Mouse (Mus musculus): ENCODE measurements around the gene Phf1.

Phf1 gene

DNA sequence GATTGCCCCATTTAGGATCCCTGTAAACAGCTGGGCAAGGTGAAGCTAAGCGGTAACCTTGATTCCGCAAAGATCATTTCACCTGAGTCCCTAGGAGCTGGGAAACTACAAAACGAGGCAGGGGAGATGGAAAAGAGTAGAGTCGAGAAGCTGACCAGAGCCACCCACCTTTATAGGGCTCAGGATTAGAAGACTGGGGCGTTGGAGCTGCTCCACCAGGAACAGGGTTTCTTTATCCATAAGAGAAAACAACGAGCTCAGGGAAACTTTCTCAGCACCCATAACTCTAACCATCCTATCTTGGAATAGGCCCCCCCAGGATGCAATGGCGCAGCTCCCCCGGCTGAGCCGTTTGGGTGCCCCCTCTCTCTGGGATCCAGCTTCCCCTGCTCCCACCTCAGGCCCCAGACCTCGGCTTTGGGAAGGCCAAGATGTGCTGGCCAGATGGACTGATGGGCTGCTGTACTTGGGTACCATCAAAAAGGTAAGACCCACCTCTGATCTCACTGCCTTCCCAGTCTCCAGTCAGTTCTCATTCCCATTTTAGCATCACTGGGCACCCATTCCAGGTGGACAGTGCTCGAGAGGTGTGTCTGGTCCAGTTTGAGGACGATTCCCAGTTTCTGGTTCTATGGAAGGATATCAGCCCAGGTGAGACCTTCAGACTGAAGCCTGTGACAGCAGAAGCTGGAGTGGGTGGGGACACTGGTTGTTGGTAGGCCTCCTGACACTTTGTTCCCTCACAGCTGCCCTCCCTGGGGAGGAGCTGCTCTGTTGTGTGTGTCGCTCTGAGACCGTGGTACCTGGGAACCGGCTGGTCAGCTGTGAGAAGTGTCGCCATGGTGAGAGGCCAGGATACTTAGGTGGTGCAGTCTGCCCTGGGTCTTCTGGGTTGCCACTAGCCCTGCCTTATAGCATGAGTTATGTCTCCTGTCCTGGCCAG, 1.3 kb downstream of the Phf1 start:
- no peak for DNase-seq (ENCODE audit: inconsistent ontology term)

DNA sequence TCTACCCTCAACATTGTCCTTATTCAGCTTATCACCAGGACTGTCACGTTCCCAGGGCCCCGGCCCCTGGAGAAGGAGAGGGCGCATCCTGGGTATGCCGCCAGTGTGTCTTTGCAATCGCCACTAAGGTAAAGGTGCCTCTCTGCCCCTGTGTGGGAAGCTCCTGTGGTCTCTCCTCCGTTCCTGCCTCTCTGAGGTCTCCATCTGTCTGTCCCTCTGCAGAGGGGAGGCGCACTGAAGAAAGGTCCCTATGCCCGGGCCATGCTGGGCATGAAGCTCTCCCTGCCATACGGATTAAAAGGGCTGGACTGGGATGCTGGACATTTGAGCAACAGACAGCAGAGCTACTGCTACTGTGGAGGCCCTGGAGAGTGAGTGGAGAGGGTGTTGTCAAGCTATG, 2.2 kb downstream of the Phf1 start:
- no peak for DNase-seq (ENCODE audit: inconsistent ontology term)

DNA sequence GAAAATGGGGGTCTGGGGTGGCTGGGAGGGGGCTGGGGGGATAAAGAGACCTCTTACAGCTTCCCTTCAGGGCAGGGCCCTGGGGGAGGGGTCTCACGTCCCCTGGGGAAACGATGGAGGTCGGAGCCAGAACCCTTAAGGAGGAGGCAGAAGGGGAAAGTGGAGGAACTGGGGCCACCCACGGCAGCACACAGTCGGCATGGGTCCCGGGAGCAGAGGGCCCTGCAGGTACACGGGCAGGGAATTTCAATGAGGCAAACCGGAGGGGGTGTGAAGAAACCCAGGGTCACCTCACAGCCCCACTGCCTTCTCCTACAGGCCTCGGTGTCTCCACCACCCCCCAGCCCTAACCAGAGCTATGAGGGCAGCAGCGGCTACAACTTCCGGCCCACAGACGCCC, 3.6 kb downstream of the Phf1 start:
- no peak for DNase-seq (ENCODE audit: inconsistent ontology term)

DNA sequence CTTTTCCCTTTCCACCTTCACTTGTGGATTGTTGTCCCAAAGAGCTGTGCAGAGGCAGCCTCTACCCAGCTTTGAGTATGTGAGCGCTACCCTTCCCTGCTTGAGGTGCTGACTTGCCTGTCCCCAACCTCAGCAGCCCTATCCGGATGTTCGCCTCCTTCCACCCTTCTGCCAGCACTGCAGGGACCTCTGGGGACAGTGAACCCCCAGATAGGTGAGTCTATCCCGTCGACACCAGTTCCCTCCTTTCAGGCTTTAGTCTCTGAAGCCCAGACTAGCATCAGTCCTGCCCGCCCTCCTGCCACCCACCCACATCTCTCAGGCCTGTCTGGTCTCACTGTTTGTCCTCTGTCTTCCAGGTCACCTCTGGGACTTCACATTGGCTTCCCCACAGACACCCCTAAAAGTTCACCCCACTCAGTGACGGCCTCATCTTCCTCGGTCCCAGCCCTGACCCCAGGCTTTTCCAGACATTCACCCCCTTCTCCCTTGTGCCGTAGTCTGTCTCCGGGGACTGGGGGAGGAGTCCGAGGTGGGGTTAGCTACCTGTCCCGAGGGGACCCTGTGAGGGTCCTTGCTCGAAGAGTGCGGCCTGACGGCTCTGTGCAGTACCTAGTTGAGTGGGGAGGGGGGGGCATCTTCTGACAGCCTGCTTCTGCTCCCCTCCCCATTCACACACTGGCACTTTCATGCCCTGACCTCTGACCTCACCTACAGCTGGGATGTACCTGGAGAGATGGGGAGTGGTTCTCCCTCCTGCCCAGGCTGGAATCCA, 4.3 kb downstream of the Phf1 start:
- no peak for DNase-seq (ENCODE audit: inconsistent ontology term)

DNA sequence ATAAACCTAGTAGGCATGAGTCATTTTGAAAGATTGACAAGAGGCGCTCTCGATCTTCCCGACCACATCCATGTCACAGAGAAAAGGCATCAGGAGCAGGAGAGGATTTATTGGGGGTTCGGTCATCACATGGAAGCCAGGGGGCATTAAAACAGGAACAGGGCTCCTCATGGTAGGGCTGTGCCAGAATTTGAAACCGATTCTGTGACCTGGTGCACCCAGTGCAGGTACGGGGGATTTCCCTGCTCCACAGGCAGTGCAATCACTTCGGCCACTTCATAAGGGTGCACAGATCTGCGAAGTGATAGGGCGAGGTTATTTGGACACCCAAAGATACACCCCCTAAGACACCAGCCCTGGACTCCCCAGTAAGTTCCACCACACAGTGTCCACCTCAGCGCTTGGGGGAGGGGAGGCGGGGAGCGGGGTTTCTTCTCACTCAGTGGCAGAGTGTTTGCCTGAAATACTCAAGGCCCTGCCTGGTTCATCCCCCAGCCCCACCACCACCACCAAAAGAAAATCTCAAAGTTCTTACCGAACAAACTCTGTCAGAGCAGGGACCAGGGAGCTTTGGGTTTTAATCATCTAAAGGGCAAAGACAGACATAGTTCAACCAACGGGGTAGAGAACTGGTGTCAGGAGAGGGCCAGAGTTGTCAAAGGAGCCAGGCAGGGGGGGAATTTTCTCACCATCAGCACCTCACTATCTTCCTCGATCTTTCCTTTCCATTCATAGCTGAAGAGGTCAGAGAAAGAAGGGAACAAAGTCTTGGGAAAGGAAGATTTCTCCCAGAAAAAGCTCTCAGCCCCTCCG, 5.2 kb downstream of the Phf1 start:
- DNase-seq (ENCODE audit: inconsistent ontology term): no peak

DNA sequence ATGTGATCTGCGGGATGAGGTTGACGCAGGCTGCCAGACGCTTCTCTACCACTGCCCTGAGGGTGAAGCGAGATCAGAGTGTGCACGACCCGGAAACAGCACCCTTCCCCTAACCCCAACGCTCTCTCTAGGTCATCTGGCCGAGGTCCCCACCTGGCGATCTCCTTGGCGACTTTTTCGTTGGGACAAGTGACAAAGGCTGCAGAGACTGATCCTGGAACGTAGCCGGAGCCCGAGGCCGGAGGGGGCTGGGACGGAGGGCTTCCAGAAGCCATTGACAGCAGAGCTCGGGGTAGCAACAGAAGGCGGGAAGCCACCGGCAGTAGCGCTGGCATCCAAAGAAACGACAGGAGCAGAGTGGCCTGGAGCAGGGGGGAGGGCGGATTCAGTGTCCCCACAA, 5.9 kb downstream of the Phf1 start:
- peak; percentile 47 for DNase-seq (ENCODE audit: inconsistent ontology term)

DNA sequence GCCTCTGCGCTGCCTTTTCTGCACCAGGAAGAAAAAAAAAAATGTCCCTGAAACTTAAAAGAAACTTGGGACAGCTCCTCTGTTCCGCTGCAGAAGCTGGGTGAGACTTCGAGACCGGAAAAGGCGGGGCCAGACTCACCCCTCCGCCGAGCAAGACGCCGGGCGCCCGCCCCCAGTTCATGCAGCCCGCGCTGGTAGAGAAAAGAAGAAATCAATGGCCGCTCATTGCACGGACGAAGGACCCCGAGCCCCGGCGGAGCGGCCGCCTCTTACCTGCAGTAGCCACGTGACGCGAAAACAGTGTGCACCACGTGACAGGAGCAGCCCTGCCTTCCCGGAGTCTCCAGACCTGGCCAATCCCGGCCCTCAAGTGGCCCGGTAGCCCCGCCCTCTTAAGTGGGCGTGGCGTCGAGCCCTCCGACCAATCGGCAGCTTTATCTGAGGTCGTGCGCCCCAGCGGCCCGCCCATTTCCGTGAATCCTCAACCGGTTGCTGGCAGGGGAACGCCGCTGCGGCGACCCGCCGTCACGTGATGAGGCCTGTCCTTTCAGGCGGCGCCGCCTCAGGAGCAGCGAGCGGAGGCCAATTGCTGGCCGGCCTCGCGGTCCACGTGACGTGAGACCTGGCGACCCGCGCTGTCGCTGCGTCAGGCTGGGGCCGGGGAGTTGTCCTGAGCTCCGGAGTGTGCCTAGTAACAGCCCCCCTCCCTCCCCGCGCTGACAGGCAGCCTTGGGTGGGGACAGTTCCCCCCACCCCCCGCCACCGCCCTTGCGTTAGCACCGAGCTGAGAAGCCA, 6.5 kb downstream of the Phf1 start, which contains the start of gene Cuta:
Cuta (minus strand) TSS at position 392 of the 795 bp plus-strand sequence.
- peak; percentile 100 for DNase-seq (ENCODE audit: inconsistent ontology term)

DNA sequence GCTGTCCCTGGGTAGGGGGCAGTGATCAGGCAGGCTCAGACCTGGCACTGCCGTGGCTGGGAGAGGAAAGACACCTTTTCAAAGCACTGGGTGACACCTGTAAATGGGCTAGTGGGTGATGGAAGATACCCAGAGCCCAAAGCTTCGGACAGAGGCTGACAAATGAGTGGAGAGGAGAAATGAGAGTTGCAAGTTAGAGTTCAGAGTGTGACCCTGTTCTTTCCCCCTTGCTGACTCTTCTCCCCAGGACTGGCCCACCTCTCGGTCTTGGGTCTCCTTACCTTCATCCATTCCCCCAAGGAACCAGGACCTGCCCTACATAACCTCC, 7.1 kb downstream of the Phf1 start:
- DNase-seq (ENCODE audit: inconsistent ontology term): no peak

DNA sequence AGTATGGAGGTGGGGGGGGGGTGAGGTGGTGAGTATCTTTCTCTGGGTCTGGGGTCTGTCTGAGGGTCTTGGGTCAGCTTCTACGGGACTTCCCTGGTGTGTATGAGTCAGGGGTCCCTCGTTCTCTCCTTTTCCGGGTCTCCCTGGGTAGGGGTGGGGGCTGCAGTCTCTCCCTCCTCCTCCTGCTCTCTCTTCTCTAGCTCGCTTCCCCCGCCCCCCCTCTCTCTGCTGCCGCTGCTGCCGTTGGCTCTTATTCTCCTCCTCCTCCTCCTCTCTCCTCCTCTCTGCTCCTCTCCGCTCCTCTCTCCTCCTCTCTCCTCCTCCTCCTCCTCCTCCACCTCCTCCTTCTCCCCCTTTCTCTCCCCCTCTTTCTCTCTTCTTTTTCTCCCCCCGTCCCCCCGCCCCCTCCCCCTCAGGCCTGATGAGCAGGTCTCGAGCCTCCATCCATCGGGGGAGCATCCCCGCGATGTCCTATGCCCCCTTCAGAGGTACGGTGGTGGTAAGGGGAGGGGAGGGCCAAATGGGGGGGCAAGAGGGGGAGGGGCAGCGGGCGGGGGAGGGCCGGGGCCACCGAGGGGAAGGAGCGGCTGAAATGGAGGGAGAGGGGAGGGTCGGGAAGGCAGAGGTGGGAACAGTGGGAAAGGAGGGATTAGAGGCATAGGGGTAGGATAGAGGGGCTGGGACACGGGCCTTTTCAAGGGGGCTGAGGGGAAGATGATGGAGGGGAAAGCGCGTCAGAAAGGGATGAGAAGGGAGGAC, 8.4 kb downstream of the Phf1 start, which contains the start of gene Syngap1:
Syngap1 (plus strand) TSS at position 223 of the 759 bp plus-strand sequence.
- DNase-seq (ENCODE audit: inconsistent ontology term): peak; percentile 65

DNA sequence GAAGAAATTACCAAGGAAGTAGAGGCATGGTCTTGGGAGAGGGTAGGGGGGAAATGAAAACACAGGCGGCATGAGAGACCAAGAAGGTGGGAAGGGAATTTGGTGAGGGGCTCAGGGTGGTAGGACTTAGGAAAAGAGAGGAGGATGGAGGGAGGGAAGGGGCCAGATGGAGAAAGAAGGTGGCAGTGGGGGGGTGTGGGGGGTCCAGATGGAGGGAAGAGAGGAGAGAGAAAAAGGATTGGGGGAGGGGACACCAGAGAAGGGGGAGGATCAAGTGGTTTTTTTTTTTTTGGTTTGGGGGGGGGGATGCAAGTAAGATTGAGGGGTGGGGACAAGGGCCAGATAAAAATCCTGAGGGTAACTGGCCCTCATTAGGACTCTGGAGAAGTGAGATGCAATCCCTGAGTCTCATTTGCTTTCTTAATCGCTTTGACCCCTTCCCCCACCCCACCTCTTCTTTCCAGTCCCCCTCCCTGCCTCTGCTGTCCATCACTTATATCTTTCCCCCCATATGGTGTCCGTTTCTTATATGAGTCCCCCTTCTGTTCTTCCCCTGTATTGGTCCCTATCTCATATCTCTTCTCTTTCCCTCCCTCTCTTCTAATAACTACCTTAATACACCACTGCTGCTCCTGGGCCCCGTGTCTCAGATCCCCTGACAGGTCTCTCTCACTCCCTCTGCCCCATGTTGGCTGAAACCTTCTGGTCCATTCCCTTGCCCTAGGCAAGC, 9.2 kb downstream of the Phf1 start:
- DNase-seq (ENCODE audit: inconsistent ontology term): no peak

DNA sequence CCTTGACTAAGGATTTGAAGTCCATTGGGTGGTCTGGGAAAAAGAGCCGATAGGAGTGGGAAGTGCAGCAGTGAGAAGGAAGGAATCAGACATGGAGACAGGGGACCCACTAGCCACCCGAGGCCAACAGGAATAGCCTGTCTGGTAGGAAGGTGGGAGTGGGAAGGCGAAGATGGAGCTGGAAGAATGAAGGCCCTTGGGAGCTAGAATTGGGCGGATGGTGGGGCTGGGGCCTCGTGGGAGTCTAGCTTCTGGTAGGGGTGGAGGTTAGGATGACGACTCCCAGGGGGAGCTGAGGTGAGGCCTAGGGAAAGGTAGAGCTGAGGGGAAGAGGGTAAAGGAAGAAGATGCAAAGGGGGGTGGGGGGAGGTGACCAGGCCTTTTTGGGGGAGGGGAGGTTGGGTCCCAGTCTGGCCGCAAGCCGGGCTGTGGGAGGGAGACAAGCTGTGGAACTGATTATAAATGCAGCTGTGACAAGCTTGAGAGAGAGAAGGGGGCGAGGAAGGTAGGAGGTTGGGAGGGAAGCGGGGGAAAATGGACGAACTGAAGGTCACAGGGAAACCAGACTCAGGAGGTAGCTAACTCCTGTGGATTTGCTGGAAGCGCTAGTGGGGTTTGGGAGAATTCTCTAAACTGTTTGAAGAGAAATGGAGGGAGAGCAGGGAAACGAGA, 13.1 kb downstream of the Phf1 start:
- no peak for DNase-seq (ENCODE audit: inconsistent ontology term)

DNA sequence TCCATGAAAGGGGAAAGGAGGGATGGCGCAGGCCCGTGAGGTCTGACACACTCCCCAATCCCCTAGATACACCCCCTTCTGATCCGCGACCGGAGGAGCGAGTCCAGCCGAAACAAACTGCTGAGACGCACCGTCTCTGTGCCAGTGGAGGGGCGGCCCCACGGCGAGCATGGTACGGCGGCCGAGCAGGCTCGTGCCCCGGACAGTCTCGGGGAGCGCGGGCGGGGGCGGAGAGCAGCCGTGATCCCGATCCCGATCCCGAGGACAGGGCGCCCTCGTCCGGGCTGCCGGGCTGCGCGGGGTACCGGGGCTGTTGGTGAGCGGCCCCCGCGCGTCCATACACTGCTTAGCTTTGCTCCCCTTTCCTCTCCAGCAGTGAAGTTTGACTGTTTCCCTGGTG, 13.7 kb downstream of the Phf1 start:
- DNase-seq (ENCODE audit: inconsistent ontology term): peak; percentile 78

DNA sequence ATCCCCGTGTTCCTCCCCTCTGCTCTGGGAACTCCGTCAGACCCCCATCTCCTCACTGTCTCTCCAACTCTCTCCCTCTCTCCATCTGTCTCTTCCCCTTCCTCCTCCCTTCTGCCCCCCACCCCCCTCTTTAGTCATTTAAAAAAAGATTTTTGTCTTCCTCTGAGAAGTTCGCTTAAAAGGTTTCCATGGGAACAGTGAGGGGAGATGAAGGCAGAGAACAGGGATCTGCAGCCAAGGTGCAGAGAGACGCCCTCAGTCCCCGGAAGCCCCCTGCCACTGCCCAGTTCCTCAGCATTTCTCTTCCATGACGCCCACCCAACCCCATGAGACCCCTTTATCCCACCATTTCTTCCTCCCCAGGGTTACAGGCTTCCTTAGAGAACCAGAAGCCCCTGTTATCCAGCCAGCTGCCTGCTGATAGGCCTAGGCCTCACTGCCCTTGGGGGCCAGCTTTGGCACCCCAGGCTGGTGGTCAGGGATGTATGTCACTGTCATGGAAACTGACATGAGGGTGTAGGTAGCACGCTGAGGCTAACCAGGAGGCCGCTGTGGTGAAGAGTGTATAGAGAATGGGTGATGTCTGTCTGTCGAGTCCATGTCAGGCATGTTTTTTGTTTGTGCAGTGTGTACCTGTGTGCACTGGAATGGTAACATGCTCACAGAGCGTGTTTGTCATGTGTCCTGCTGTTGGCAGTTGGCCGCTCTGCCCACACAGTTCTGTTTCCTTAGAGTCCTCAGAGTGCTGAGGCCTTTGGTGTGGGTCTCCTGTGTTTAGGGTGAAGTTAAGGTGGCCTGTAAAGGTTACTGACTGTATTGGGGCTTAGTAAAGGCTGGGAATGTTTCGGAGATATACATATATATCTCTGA, 14.6 kb downstream of the Phf1 start:
- no peak for DNase-seq (ENCODE audit: inconsistent ontology term)

DNA sequence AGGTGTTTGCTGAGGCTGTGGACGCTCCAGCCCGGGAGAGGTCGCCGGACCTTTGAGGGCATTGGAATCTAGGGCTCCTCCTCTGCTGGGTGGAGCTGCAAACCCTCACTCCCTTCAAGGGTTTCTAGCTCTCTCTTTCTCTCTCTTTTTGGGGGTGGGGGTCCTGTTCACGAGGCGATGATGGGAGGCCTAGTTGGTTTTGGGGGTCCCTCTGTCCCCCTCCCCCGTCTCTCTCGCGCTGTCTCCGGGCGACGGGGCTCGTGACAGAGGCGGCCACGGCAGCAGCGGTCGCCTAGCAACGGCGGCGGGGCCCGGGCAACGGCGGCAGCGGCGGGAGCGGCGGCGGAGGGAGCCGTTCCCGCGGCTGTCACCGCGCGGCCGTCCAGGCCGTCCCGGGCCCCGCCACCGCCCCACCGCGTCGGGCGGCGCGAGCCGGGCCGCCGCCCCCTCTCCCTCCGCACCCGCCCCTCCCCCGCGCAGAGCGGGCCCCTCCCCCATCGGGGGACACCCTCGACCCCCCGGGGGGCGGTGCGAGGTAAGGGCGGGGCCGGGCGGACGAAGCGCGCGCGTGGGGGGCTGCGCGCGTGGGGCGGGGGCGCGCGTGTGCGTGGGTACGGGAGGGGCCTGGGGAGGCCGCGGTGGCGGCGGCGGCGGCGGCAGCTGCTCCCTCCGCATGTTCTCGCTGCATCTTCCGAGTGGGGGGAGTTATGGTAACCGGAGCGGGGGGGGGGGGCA, 15.6 kb downstream of the Phf1 start:
- peak; percentile 65 for DNase-seq (ENCODE audit: inconsistent ontology term)

DNA sequence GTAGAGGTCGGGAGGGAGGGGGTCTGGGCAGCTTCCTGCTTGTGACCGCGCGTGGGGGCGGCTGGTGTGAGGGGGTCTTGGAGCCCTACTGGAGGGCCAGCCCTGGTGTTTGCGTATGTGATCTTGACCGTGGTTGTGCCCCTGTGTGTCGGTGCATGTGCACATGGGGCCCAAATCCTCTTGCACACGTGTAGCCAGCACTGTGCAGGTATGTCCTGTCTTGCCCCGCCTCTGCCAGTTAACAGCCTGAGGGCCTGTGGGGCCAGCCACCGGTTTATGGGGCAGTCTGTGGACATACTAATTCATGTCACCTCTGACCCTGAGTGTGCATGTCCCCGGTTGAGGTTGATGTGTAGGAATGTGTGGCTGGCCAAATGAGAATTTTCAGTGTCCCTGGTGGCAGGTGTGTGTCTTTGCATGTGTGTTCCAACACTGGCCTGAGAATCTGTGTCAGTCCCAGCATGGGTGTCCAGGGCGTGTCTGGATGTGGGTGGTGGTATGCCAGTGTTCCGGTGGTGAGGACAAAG, 16.3 kb downstream of the Phf1 start:
- DNase-seq (ENCODE audit: inconsistent ontology term): no peak

DNA sequence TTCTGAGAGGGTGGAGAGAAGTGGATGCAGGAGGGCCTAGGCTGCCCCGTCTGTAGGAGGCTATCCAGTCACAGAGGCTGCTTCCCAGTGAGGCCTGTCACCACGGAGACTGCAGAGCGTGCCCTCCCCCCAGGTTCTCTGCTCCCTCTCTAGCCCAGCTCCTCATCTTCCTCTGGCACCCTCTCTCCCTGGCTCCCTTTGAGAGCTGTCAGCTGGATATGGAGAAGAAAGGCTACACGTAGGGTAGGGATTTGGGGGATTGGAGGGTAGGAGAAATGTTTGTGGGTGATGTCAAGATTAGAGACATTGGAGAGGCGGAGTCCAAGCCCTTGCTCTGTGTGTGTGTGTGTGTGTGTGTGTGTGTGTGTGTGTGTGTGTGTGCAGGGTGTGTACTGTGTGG, 17.0 kb downstream of the Phf1 start:
- DNase-seq (ENCODE audit: inconsistent ontology term): no peak

DNA sequence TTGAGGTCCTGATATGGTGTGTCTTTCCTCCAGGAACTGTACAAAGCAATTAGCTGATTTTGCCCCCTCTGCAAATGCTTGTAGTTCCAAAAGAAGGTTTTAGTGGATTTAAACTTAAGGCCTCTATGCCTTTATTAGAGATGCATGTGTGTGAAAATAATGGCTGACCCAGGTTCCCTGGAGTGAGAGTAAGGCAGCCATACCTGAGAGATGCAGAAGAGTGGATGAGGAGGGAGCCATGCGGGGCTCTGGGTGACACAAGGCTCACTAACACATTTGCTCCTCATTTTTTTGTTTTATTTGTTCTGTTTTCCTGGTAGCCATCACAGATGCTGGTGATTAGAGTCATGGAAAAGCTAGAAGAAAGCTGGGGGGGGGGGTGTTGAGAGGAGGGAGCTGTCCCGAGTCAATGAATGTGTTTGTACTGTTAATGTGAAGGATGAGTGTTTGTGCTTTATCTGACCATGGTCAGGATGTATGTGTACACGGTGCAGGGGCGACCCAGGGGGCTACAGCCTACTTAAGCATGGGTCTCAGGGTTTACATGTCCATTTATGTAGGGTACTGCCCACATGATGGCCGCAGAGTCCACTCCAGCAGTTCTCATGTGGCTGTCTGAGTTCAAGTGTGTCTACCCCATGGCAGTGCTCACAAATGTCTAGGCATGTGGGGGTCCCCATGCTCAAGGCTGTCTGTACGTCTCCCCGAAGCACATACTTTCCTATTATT, 17.9 kb downstream of the Phf1 start:
- DNase-seq (ENCODE audit: inconsistent ontology term): no peak
